Mouse (Mus musculus) heart, embryonic 16.5 days (tissue): ENCODE data around the gene Gm43738. TPM values are rescaled to one million over a fixed set of nuclear protein-coding genes. Genes with fewer than 3 reads are reported as not detected.

Experiments
- ATAC-seq: fragments of 200-750 bp; cut with Nextera tagmentation; replicated peaks from 2 replicates; pipeline ENCODE4 v1.8.0; 2017; ENCODE audit warnings: moderate number of reproducible peaks; ENCODE audit not compliant: insufficient read depth, low FRiP score; ENCODE audit errors: extremely low read depth
- H3K27ac ChIP-seq: fragments of 300-500 bp; sonication (generic); 2 replicates; pipeline ENCODE4 v1.5.1; 2014; ENCODE audit warnings: mild to moderate bottlenecking, low read length, control low read depth, moderate library complexity
- H3K27me3 ChIP-seq: fragments of 300-500 bp; sonication (generic); 2 replicates; pipeline ENCODE4 v1.6.1; 2014; ENCODE audit warnings: low read length, mixed read lengths; ENCODE audit not compliant: control insufficient read depth, insufficient read depth
- H3K36me3 ChIP-seq: fragments of 300-500 bp; sonication (generic); 2 replicates; pipeline ENCODE4 v1.6.1; 2014; ENCODE audit not compliant: control insufficient read depth, insufficient read depth
- H3K4me1 ChIP-seq: fragments of 300-500 bp; sonication (generic); 2 replicates; pipeline ENCODE4 v1.6.1; 2014; ENCODE audit warnings: low read length, mixed read lengths; ENCODE audit not compliant: control insufficient read depth, insufficient read depth
- H3K4me2 ChIP-seq: fragments of 300-500 bp; sonication (generic); 2 replicates; pipeline ENCODE4 v1.6.1; 2014; ENCODE audit warnings: low read depth, mild to moderate bottlenecking, control low read depth, low read length
- H3K4me3 ChIP-seq: fragments of 300-500 bp; sonication (generic); 2 replicates; pipeline ENCODE4 v1.5.1; 2014; ENCODE audit warnings: mild to moderate bottlenecking, control low read depth, low read length
- H3K9ac ChIP-seq: fragments of 300-500 bp; sonication (generic); 2 replicates; pipeline ENCODE4 v1.6.1; 2014; ENCODE audit warnings: low read length, control low read depth
- H3K9me3 ChIP-seq: fragments of 300-500 bp; sonication (generic); replicated peaks from 2 replicates; pipeline ENCODE4 v1.6.1; 2016; ENCODE audit warnings: low read length; ENCODE audit not compliant: control insufficient read depth
- WGBS: fragments of 180-500 bp; shearing (Covaris S2); extraction: QIAGEN DNeasy Blood & Tissue Kit; methylation state at CpG from one replicate; pipeline ENCODE4 v1.1.7; 2014; 5-methylcytosine and 5-hydroxymethylcytosine counted together
- polyA plus RNA-seq: library from polyadenylated mRNA; unstranded; fragments of >200 nt; fragmentation: Nextera tagmentation; extraction: Ambion mirVana; gene quantifications from 2 replicates; pipeline ENCODE4 v1.2.1, GENCODE M21; 2015

Gm43738 gene
- not detected in 2 replicates for polyA plus RNA-seq

GRCm38 (mm10) chr3:89100811-89101210, at the start of gene Gm43738:
Gene Gm43738 (minus strand): TSS chr3:89101099.
- Histone ChIP-seq H3K27ac (no peak within 1 kb of the TSS), H3K36me3 (no peaks in the 10 kb centered on the region; the same call in 1 of the 2 replicates), H3K4me3 (peak within 1 kb of the TSS; percentile 66), H3K27me3 (no peaks in the 10 kb centered on the region), H3K4me1 (peaks cover 13% of the 10 kb centered on the region), H3K4me2 (peak within 1 kb of the TSS; percentile 70), H3K9ac (peak within 1 kb of the TSS; percentile 64), H3K9me3 (no peaks in the 10 kb centered on the region)
- ATAC-seq = no peak
- 43% methylated on average over 7 of the region's 7 CpGs for WGBS

DNA sequence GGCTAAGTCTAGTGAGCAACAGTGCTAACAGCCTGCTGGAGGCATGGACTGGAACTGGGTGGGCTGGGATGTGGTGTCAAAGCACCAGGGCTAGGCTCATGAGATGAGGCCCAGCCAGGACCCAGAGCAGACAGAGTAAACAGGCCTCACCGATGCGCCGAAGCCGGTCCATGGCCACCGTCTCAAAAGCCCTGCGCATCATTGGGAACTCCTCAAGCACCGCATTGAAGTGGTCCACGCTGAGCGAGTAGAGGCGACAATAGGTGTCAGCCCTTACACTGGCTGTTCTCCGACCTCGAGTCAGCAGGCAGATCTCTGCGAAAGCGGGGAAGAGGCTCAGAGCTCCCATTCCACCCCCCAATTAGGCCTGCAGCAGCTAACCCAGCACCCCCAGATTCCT, 47.7 kb upstream of the Gm43738 start:
- no peak overlapping the region for H3K9ac ChIP-seq
- H3K36me3 ChIP-seq = no peaks in the 10 kb centered on the region
- peaks cover 60% of the 10 kb centered on the region for H3K27me3 ChIP-seq
- no peak overlapping the region for H3K27ac ChIP-seq
- WGBS = 73% methylated on average over 14 of the region's 14 CpGs
- H3K4me1 ChIP-seq = peaks cover 2% of the 10 kb centered on the region; the same call in 1 of the 2 replicates
- H3K4me3 ChIP-seq = no peak overlapping the region
- no peak for ATAC-seq
- no peak overlapping the region for H3K4me2 ChIP-seq
- H3K9me3 ChIP-seq = no peaks in the 10 kb centered on the region

- Histone ChIP-seq H3K36me3 (no peaks in the 10 kb centered on the region), H3K9ac (no peak overlapping the region), H3K27me3 (peaks cover 60% of the 10 kb centered on the region), H3K4me2 (peak overlapping the region; percentile 50), H3K27ac (no peak overlapping the region), H3K9me3 (no peaks in the 10 kb centered on the region), H3K4me3 (peak overlapping the region; percentile 34; the same call in 1 of the 2 replicates), H3K4me1 (peaks cover 2% of the 10 kb centered on the region; the same call in 1 of the 2 replicates)
- WGBS = 5% methylated on average over 15 of the region's 15 CpGs
- no peak for ATAC-seq
These were observed 47.0 kb upstream of the Gm43738 start for GRCm38 (mm10) chr3:89147979-89148311.

- Histone ChIP-seq H3K9ac (no peak overlapping the region), H3K36me3 (no peaks in the 10 kb centered on the region), H3K4me2 (peak overlapping the region; percentile 50), H3K9me3 (no peaks in the 10 kb centered on the region), H3K27me3 (peaks cover 60% of the 10 kb centered on the region), H3K27ac (no peak overlapping the region), H3K4me3 (peak overlapping the region; percentile 34; the same call in 1 of the 2 replicates), H3K4me1 (peaks cover 2% of the 10 kb centered on the region; the same call in 1 of the 2 replicates)
- WGBS = 19% methylated on average over 26 of the region's 26 CpGs
- ATAC-seq = no peak
These were observed 46.4 kb upstream of the Gm43738 start for GRCm38 (mm10) chr3:89147101-89147978.

GRCm38 (mm10) chr3:89145566-89145965, 44.7 kb upstream of the Gm43738 start:
- Histone ChIP-seq H3K4me2 (no peak overlapping the region), H3K27me3 (peaks cover 53% of the 10 kb centered on the region), H3K36me3 (no peaks in the 10 kb centered on the region), H3K4me1 (peaks cover 2% of the 10 kb centered on the region; the same call in 1 of the 2 replicates), H3K9ac (no peak overlapping the region), H3K9me3 (no peaks in the 10 kb centered on the region), H3K27ac (no peak overlapping the region), H3K4me3 (no peak overlapping the region)
- no peak for ATAC-seq
- 60% methylated on average over 8 of the region's 8 CpGs for WGBS

DNA sequence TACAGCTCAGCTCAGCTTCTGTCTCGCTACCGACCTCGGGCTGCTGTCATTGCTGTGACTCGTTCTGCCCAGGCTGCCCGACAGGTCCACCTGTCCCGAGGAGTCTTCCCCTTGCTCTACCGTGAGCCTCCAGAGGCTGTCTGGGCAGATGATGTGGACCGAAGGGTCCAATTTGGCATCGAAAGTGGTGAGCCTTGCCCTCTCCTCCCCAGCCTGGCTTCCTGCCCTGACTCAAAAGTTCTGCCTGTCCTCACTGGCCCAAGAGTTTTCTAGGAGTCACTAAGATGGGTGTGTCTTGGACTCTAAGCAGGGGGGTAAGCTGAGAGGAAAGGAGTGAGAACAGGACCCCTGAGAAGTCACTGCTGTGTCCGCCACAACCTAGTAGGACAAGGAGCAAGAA, 43.9 kb upstream of the Gm43738 start:
- WGBS = 72% methylated on average over 10 of the region's 10 CpGs
- Histone ChIP-seq H3K9me3 (no peaks in the 10 kb centered on the region), H3K27ac (no peak overlapping the region), H3K27me3 (peaks cover 48% of the 10 kb centered on the region), H3K4me1 (peaks cover 2% of the 10 kb centered on the region; the same call in 1 of the 2 replicates), H3K9ac (no peak overlapping the region), H3K4me3 (no peak overlapping the region), H3K4me2 (no peak overlapping the region), H3K36me3 (no peaks in the 10 kb centered on the region)
- no peak for ATAC-seq

DNA sequence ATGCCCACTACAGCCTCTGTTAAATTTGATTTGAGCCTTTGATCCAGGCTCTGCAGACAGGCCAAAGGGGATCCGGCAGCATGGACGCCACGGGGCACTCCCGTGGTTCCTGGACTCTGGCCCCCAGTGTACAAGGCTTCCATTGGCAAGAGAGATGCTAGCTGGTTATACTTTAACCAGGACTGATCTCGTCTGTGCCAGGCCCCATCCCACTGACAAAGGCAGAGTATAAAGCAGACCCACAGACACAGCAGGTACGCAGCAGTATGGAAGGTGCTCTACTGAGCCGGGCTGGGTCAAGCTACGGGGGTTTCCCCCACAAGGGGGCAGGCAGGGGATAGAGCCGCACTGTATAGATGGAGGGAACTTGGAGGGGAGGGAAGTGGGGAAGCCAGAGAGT, 35.5 kb upstream of the Gm43738 start:
- no peak overlapping the region for H3K9ac ChIP-seq
- H3K36me3 ChIP-seq = no peaks in the 10 kb centered on the region
- peaks cover 3% of the 10 kb centered on the region; the same call in 1 of the 2 replicates for H3K4me1 ChIP-seq
- H3K9me3 ChIP-seq = no peaks in the 10 kb centered on the region
- no peak overlapping the region for H3K27ac ChIP-seq
- no peak for ATAC-seq
- no peak overlapping the region for H3K4me2 ChIP-seq
- WGBS = 39% methylated on average over 9 of the region's 9 CpGs
- H3K4me3 ChIP-seq = no peak overlapping the region
- H3K27me3 ChIP-seq = 0 out of 2 replicates have a peak, but pooled peaks cover 4% of the 10 kb centered on the region

DNA sequence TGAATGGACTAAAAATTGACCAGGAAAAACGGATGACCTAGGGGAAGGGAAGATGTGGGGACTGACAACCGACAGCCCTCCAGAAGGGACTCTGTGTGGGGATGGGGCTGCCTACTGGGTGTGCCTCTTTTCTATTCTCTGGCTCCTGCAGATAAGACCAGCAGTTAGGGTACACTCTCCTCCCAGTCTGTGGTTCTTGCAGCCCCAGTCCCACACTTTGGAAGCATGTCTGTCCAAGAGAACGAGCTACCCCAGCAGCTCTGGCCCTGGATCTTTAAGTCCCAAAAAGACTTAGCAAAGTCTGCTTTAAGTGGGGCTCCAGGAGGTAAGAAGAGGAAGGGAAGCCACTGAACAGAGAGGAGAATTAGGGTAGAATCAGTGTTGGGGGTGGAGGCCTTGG, 35.1 kb upstream of the Gm43738 start, which contains the start of gene Pklr:
TSS of gene Pklr (plus strand) at position 185 of the 400 bp plus-strand sequence.
- H3K9me3 ChIP-seq = no peaks in the 10 kb centered on the region
- H3K36me3 ChIP-seq = no peaks in the 10 kb centered on the region
- 0 out of 2 replicates have a peak, but pooled peaks cover 4% of the 10 kb centered on the region for H3K27me3 ChIP-seq
- H3K4me1 ChIP-seq = peaks cover 3% of the 10 kb centered on the region; the same call in 1 of the 2 replicates
- no peak within 1 kb of the TSS for H3K4me3 ChIP-seq
- no peak for ATAC-seq
- no peak within 1 kb of the TSS for H3K4me2 ChIP-seq
- H3K9ac ChIP-seq = no peak within 1 kb of the TSS
- H3K27ac ChIP-seq = no peak within 1 kb of the TSS
- 52% methylated on average over 3 of the region's 3 CpGs for WGBS

DNA sequence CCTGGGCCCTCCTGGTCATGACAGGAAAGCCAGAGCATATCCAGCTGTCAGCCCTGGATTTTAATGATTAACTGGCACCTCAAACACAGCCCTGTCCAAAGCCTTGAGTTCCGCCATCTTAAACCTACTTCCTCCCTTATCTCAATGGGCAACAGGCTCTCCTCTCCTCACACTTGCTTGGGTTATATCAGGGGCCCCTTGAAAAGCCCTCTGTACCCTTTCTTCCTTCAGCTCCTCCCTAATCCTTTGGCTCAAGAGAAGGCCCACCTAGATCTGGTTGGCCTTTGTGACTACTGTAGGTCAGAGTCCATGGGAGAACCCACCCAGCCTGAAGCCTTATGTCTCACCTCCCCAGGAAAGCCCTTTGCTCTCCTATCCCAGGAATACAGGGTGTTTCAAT, 32.9 kb upstream of the Gm43738 start:
- Histone ChIP-seq H3K27me3 (0 out of 2 replicates have a peak, but pooled peaks cover 4% of the 10 kb centered on the region), H3K4me2 (no peak overlapping the region), H3K4me3 (no peak overlapping the region), H3K4me1 (peaks cover 3% of the 10 kb centered on the region; the same call in 1 of the 2 replicates), H3K9me3 (no peaks in the 10 kb centered on the region), H3K9ac (no peak overlapping the region), H3K27ac (no peak overlapping the region), H3K36me3 (no peaks in the 10 kb centered on the region)
- WGBS = 45% methylated on average over 1 of the region's 1 CpGs
- ATAC-seq = no peak
